Mouse (Mus musculus): ENCODE measurements around the gene Lzts3. TPM values are rescaled to one million over a fixed set of nuclear protein-coding genes. Genes with fewer than 3 reads are reported as not detected.

The Lzts3 gene
- polyA plus RNA-seq, 1 experiment from 2014 or later, result 1.6 TPM

DNA sequence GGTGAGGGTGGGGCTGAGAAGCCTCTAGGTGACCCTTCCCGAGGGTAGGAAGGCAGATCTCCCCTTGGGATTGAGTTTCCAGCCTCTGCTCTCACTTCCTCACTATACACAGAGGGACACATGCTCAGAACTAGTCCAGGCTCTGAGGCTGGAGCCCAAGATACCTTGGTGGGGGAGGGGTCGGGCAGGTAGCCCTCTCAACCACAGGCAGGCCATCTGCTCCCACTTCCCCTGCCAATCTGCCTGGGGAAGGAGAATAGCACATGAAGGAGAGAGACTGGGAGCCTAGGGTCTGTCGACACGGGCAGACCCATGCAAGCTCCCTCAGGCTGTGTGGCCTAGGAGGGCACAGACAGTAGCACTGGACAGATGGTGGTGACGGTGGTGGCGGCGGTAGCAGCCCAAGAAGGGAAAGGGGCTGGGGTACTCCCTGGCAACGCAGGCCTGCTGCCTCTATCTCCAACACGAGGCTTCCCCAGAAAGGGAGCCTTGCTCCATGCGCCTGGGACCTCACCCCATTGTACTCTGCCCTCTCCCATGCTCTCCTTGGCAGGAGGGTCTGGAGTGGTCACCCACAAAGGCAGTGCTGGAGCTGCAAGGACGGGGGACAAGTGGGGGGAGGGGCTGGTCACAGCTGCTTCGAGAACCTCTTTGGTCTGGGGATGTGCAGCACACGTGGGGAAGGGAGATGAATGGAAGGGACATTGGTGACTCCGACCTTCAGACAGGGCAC is 8.4 kb downstream of the Lzts3 start:
- peak; percentile 53; the same call in 1 of the 2 replicates for ATAC-seq (ENCODE audit: low FRiP score)

DNA sequence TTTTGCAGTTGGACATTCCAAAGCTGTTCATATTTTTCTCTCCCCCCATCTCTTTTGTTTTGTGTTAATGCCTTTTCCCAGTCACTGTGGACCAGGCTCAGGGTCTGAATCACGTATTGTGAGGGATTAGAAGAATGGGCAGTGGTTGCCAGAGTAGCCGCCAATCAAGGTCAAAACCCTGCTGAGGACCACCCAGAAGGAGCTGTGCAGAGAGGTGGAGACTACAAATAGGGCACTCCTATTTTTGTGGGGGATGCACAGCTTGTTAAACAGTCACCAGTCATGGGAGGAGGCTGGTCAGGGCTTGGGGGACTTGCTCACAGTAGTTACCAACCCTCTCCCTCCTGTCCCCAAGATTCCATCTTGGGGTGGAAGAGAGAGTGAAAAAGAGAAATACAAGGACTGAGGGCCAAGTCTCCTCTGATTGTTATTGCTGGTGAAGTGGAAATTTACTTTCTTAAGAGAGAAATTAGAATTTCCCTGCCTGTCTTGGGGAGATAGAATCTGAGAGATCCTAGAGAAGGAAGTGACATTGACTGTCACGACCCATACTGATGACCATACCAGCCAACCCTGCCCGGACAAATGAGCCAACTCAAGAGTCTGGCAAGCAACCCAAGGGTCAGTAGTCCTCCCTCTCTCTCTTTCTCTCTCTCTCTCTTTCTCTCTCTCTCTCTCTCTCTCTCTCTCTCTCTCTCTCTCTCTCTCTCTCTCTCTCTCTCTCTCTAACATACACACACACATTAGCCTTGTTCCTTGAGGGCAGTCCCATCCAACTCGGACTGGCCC is 9.5 kb downstream of the Lzts3 start:
- DNase-seq (ENCODE audit: low spot score), result peak; percentile 61
- Histone ChIP-seq H3K27ac (ENCODE audit: low read depth, low read length) (no peak overlapping the region), H3K4me2 (replicated peaks; ENCODE audit: low read depth, low read length) (no peak overlapping the region), H3K9me3 (ENCODE audit: control insufficient read depth, low read length) (no peaks in the 10 kb centered on the region), H3K36me3 (ENCODE audit: control insufficient read depth, insufficient read depth, low read length) (no peaks in the 10 kb centered on the region), H3K27me3 (ENCODE audit: control insufficient read depth, insufficient read depth, low read length) (peaks cover 43% of the 10 kb centered on the region), H3K9ac (ENCODE audit: low read depth, low read length) (no peak overlapping the region), H3K4me3 (ENCODE audit: low read depth, low read length) (no peak overlapping the region), H3K4me1 (replicated peaks; ENCODE audit: control insufficient read depth, insufficient read depth, low read length) (peaks cover 8% of the 10 kb centered on the region)
- no peak for ATAC-seq (ENCODE audit: low FRiP score)
- 40% methylated on average over 5 of the region's 5 CpGs for WGBS

More for the DNA sequence above, 8.4 kb downstream of the Lzts3 start:
- Histone ChIP-seq H3K4me2 (replicated peaks; ENCODE audit: low read depth, low read length) (peak overlapping the region; percentile 78), H3K9ac (ENCODE audit: low read depth, low read length) (peak overlapping the region; percentile 52; the same call in 1 of the 2 replicates), H3K9me3 (ENCODE audit: control insufficient read depth, low read length) (no peaks in the 10 kb centered on the region), H3K27ac (ENCODE audit: low read depth, low read length) (no peak overlapping the region), H3K36me3 (ENCODE audit: control insufficient read depth, insufficient read depth, low read length) (no peaks in the 10 kb centered on the region), H3K27me3 (ENCODE audit: control insufficient read depth, insufficient read depth, low read length) (peaks cover 48% of the 10 kb centered on the region), H3K4me3 (ENCODE audit: low read depth, low read length) (peak overlapping the region; percentile 35), H3K4me1 (replicated peaks; ENCODE audit: control insufficient read depth, insufficient read depth, low read length) (peaks cover 8% of the 10 kb centered on the region)
- 7% methylated on average over 14 of the region's 14 CpGs for WGBS
- peak; percentile 51 for DNase-seq (ENCODE audit: low spot score)

DNA sequence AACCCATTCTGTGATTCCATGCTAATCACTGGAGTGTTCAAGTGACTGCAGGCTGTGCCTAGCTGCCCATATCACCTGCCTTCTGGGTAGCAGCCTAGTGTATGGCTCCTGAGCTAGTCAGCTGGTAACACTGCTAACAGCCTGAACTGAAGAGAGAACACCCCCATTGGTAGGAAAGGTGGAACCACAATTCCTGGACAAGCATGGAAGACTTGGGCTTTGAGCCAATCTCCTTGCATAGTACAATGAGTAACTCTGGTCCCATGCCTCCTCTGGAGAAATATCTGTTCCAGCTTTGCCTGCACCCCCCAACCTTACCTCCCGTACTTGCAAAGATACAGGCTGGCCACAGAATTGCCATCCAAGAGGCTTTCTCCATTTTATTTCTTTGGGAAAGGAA is 10.2 kb downstream of the Lzts3 start:
- Histone ChIP-seq H3K4me3 (ENCODE audit: low read depth, low read length) (no peak overlapping the region), H3K36me3 (ENCODE audit: control insufficient read depth, insufficient read depth, low read length) (no peaks in the 10 kb centered on the region; the same call in 1 of the 2 replicates), H3K27ac (ENCODE audit: low read depth, low read length) (no peak overlapping the region), H3K9ac (ENCODE audit: low read depth, low read length) (no peak overlapping the region), H3K4me2 (replicated peaks; ENCODE audit: low read depth, low read length) (no peak overlapping the region), H3K4me1 (replicated peaks; ENCODE audit: control insufficient read depth, insufficient read depth, low read length) (peaks cover 8% of the 10 kb centered on the region), H3K27me3 (ENCODE audit: control insufficient read depth, insufficient read depth, low read length) (peaks cover 39% of the 10 kb centered on the region), H3K9me3 (ENCODE audit: control insufficient read depth, low read length) (no peaks in the 10 kb centered on the region)
- DNase-seq (ENCODE audit: low spot score), result no peak
- no peak for ATAC-seq (ENCODE audit: low FRiP score)
- WGBS, result 70% methylated on average over 1 of the region's 1 CpGs

DNA sequence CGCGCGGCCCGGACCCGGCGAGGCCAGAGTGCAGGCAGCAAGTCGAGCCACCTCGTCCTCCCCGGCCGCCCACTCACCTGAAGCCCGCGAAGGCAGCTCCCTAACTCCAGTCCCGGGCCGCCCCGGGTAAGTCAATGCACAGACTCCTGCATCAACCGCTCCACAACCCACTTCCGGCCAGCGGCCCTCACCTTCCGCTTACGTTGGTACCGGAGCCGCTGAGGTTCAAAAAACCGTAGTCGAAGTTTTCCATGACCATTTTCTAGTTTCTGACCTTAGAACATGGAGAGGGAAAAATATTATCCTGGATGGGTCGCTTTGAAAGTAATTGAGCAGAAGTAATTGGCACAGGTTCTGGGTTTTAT is 12.8 kb downstream of the Lzts3 start, which contains the start of the genes Fastkd5 and Ubox5:
Gene Fastkd5 (minus strand): TSS at position 189 of the 365 bp plus-strand sequence.
Gene Ubox5 (minus strand): TSS at position 200 of the 365 bp plus-strand sequence.
- H3K4me2 ChIP-seq (replicated peaks; ENCODE audit: low read depth, low read length), result peak within 1 kb of the TSS; percentile 73
- H3K9ac ChIP-seq (ENCODE audit: low read depth, low read length), result peak within 1 kb of the TSS; percentile 87
- ATAC-seq (ENCODE audit: low FRiP score) (peak; percentile 81), DNase-seq (ENCODE audit: low spot score) (peak; percentile 91)
- H3K36me3 ChIP-seq (ENCODE audit: control insufficient read depth, insufficient read depth, low read length), result peaks cover 2% of the 10 kb centered on the region; the same call in 1 of the 2 replicates
- H3K9me3 ChIP-seq (ENCODE audit: control insufficient read depth, low read length), result no peaks in the 10 kb centered on the region
- peaks cover 13% of the 10 kb centered on the region for H3K27me3 ChIP-seq (ENCODE audit: control insufficient read depth, insufficient read depth, low read length)
- peaks cover 2% of the 10 kb centered on the region for H3K4me1 ChIP-seq (replicated peaks; ENCODE audit: control insufficient read depth, insufficient read depth, low read length)
- 0% methylated on average over 24 of the region's 25 CpGs for WGBS
- H3K27ac ChIP-seq (ENCODE audit: low read depth, low read length), result no peak within 1 kb of the TSS
- peak within 1 kb of the TSS; percentile 79 for H3K4me3 ChIP-seq (ENCODE audit: low read depth, low read length)

DNA sequence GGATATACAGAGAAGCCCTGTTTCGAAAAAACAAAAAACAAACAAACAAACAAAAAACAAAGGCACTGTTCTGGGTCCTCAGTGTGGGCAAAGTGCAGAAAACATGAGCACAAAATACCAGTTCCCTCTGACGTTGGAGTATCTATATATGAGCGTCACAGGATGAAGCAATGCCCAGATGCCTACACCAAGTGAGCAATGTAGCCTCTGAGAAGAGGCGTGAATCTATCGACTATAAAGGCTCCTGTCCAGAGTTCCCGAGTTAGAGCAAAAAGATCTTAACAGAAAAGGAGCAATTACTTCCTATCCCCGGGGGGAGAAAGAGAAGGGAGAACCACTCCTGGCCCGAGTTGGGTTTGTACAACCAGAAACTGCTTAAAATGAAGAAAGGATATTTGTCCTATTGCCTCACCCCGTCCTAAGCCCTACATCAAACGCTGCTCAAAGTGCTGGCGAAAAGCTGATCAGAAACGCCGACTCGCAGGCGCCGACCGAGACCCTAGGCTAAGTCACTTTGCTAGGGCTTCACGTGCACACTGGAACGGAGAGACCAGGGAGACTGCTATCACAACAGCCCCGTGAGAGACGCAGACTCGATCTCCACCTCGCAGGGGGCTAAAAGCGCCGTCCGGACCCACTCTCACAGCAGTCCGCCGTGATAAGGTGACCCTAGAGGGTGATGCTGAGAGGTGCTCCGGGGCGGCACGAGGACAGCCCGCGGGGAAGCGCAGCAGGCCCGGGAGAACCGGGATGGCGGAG is 13.3 kb downstream of the Lzts3 start:
- 3% methylated on average over 37 of the region's 37 CpGs for WGBS
- DNase-seq (ENCODE audit: low spot score) (no peak), ATAC-seq (ENCODE audit: low FRiP score) (peak; percentile 41)

DNA sequence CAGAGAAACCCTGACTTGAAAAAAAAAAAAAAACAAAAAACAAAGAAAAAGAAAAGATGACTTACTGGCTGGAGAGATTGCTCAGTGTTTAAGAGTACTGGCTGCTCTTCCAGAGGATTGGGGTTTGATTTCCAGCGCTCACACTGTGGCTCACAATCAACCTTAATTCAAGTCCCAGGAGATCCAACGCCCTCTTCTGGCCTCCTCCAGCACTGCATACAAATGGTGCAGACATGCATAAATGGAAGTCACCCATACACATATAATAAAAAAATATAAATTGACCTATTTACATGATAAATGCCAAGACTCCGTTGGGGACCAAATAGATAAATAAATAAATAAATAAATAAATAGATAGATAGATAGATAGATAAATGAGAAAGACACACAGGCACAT is 14.2 kb downstream of the Lzts3 start:
- ATAC-seq (ENCODE audit: low FRiP score) (no peak), DNase-seq (ENCODE audit: low spot score) (peak; percentile 36)
- 67% methylated on average over 3 of the region's 3 CpGs for WGBS
- Histone ChIP-seq H3K27me3 (ENCODE audit: control insufficient read depth, insufficient read depth, low read length) (no peaks in the 10 kb centered on the region), H3K27ac (ENCODE audit: low read depth, low read length) (no peak overlapping the region), H3K4me3 (ENCODE audit: low read depth, low read length) (peak overlapping the region; percentile 79; the same call in 1 of the 2 replicates), H3K9ac (ENCODE audit: low read depth, low read length) (no peak overlapping the region), H3K4me1 (replicated peaks; ENCODE audit: control insufficient read depth, insufficient read depth, low read length) (no peaks in the 10 kb centered on the region), H3K36me3 (ENCODE audit: control insufficient read depth, insufficient read depth, low read length) (peaks cover 2% of the 10 kb centered on the region; the same call in 1 of the 2 replicates), H3K9me3 (ENCODE audit: control insufficient read depth, low read length) (no peaks in the 10 kb centered on the region), H3K4me2 (replicated peaks; ENCODE audit: low read depth, low read length) (no peak overlapping the region)

More for the DNA sequence above, 13.3 kb downstream of the Lzts3 start:
- H3K4me2 ChIP-seq (replicated peaks; ENCODE audit: low read depth, low read length), result peak overlapping the region; percentile 73
- peaks cover 2% of the 10 kb centered on the region; the same call in 1 of the 2 replicates for H3K36me3 ChIP-seq (ENCODE audit: control insufficient read depth, insufficient read depth, low read length)
- H3K27ac ChIP-seq (ENCODE audit: low read depth, low read length), result no peak overlapping the region
- peak overlapping the region; percentile 79 for H3K4me3 ChIP-seq (ENCODE audit: low read depth, low read length)
- peaks cover 8% of the 10 kb centered on the region for H3K27me3 ChIP-seq (ENCODE audit: control insufficient read depth, insufficient read depth, low read length)
- no peaks in the 10 kb centered on the region for H3K9me3 ChIP-seq (ENCODE audit: control insufficient read depth, low read length)
- peak overlapping the region; percentile 87 for H3K9ac ChIP-seq (ENCODE audit: low read depth, low read length)
- H3K4me1 ChIP-seq (replicated peaks; ENCODE audit: control insufficient read depth, insufficient read depth, low read length), result no peaks in the 10 kb centered on the region; the same call in 1 of the 2 replicates

DNA sequence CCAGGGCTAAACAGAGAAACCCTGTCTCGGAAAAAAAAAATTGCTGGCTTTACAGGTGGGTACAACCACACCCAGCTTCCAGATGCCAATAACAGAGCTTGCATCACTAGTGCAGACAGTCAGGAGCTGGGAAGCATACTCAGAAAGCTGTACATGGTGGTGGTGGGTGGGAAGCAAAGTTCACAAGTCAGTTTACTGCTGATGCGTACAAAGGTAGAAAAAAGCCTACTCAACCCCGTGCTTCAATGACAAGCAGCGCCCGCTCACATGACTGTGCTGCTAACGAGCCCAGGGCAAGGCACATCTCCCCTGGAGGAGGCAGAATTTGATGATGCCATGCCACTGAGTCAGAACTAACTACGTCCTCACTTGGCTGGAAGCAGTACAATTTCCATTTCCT is 23.6 kb downstream of the Lzts3 start:
- 94% methylated on average over 7 of the region's 7 CpGs for WGBS
- no peaks in the 10 kb centered on the region for H3K9me3 ChIP-seq (ENCODE audit: control insufficient read depth, low read length)
- no peak overlapping the region for H3K4me3 ChIP-seq (ENCODE audit: low read depth, low read length)
- no peak overlapping the region for H3K4me2 ChIP-seq (replicated peaks; ENCODE audit: low read depth, low read length)
- H3K4me1 ChIP-seq (replicated peaks; ENCODE audit: control insufficient read depth, insufficient read depth, low read length), result no peaks in the 10 kb centered on the region
- ATAC-seq (ENCODE audit: low FRiP score), result no peak
- no peak overlapping the region for H3K9ac ChIP-seq (ENCODE audit: low read depth, low read length)
- H3K27me3 ChIP-seq (ENCODE audit: control insufficient read depth, insufficient read depth, low read length), result no peaks in the 10 kb centered on the region
- H3K27ac ChIP-seq (ENCODE audit: low read depth, low read length), result no peak overlapping the region
- no peak for DNase-seq (ENCODE audit: low spot score)
- H3K36me3 ChIP-seq (ENCODE audit: control insufficient read depth, insufficient read depth, low read length), result peaks cover 13% of the 10 kb centered on the region; the same call in 1 of the 2 replicates

DNA sequence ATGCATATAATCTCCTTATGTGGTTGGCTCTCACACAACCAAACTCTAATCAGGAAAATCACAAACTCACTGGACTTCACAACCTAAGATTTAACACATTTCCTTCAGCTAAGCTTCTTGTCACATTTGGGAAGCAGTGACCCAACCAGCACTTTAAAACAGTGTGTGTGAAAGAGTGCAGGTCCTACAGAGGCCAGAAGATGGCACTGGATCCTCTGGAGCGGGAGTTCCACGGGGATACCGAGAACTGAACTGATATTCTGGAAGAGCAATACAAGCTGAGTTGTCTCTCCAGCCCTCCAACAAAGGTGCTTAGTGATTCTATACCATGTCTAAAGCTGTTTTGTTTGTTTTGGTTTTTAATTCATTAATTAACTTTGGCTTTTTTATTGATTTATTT is 29.5 kb downstream of the Lzts3 start:
- no peak overlapping the region for H3K9ac ChIP-seq (ENCODE audit: low read depth, low read length)
- no peak overlapping the region for H3K27ac ChIP-seq (ENCODE audit: low read depth, low read length)
- H3K4me1 ChIP-seq (replicated peaks; ENCODE audit: control insufficient read depth, insufficient read depth, low read length), result no peaks in the 10 kb centered on the region
- ATAC-seq (ENCODE audit: low FRiP score) (no peak), DNase-seq (ENCODE audit: low spot score) (peak; percentile 41)
- no peak overlapping the region for H3K4me2 ChIP-seq (replicated peaks; ENCODE audit: low read depth, low read length)
- no peaks in the 10 kb centered on the region for H3K27me3 ChIP-seq (ENCODE audit: control insufficient read depth, insufficient read depth, low read length)
- no peak overlapping the region for H3K4me3 ChIP-seq (ENCODE audit: low read depth, low read length)
- 53% methylated on average over 3 of the region's 3 CpGs for WGBS
- H3K36me3 ChIP-seq (ENCODE audit: control insufficient read depth, insufficient read depth, low read length), result peaks cover 9% of the 10 kb centered on the region; the same call in 1 of the 2 replicates
- H3K9me3 ChIP-seq (ENCODE audit: control insufficient read depth, low read length), result no peaks in the 10 kb centered on the region

All from hindbrain, embryonic 11.5 days (tissue).